Mouse (Mus musculus) urinary bladder, postnatal 4 days (tissue): ENCODE results near the gene Gcnt1.

Experiments used
- DNase-seq, 2 experiments: peaks; one replicate each; pipeline ENCODE4 v3.0.0; 2021 to 2022; ENCODE audit warnings: low spot score in 2 of 2

The Gcnt1 gene

DNA sequence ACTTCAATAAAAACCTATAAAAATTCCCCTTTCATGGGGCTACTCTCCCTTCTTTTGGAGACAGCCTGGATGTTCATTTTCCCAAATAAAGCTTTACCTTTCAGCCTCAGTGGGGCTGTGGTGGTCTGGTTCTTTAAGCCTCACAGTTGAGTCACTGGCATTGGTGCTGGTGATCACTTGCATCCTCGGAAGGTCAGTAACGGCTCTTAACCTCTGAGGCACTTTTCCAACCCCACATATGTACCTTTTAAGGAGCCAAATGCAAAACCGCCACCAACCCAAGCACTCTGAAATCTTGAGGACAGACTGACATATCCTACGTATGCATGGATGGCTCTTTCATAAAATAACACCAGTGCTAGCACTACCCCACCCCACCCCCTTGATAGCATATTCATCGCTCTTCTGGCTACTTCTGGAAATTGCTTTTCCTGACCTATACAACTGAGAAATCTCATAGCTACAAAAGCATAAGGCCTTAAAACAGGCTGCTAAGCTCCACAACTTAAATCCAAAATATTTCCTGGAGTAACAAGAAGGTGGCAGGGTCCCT, 48.9 kb downstream of the Gcnt1 start:
- no peak for DNase-seq

DNA sequence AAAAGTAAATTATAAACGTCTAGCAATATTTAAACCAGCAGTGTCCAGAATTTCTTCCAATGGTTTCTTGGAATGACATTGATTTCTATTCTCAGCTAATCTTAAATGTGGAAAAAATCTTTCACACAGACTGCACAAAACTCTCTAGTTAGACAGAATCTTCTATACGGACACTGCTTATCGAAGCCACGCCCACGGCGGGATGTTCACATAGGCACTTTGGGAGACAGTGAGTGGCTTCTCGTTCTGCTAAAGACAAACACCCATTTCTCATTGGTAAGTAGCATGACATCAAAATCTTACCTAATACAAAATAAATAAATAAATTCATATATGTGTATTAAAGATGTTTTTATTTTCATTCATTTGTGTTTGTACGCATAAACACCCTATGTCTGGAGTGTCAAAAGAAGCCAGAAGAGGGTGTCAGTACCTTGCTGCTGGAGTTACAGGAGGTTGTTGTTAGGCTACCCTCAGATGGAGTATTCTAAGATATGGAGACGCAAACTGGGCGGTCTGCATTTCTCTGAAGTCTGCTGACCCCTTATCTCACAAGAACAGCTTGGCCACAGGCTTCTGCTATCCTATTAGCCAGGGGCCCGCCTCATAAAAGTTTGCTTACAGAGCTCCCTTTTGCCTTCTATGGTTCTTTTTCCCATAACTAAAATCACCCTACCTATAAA, 49.5 kb downstream of the Gcnt1 start:
- DNase-seq, result no peak

DNA sequence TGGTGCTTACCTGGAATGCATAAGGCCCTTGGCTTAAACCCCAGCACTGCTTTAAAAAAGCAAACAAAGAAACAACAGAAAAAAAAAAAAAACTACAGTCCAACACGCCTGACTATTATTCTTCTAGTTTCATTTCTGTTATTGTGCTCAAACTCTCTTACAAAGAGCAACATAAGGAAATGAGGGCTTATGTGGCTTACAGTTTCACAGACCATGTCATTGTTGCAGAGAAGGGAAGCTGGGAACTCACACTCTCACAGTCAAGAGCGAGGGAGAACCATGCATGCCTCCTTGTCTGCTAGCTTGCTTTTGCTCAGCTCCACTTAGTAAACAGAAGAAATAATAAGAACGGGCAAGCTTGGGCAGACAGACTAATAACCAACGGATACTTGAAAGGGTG, 52.9 kb downstream of the Gcnt1 start:
- DNase-seq, result no peak

DNA sequence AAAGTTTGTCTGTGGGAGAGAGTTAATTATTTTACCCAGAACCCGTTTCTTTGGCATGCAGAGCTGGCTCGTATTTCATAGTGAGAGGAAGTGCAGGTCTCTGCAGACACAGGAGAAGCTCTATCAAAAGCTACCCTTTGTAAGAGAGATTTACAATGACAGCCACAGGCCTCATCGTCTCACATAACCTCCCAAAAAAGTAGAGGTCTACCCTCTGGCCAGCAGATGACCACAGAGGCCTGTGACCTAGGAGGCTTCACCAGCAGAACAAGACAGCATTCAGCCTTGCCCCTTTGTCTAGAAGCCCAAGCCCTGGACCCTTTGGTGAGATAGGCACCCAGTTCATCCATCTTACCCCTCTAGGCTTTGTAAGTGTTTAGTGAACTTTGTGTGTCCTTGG, 53.9 kb downstream of the Gcnt1 start:
- DNase-seq, result no peak

DNA sequence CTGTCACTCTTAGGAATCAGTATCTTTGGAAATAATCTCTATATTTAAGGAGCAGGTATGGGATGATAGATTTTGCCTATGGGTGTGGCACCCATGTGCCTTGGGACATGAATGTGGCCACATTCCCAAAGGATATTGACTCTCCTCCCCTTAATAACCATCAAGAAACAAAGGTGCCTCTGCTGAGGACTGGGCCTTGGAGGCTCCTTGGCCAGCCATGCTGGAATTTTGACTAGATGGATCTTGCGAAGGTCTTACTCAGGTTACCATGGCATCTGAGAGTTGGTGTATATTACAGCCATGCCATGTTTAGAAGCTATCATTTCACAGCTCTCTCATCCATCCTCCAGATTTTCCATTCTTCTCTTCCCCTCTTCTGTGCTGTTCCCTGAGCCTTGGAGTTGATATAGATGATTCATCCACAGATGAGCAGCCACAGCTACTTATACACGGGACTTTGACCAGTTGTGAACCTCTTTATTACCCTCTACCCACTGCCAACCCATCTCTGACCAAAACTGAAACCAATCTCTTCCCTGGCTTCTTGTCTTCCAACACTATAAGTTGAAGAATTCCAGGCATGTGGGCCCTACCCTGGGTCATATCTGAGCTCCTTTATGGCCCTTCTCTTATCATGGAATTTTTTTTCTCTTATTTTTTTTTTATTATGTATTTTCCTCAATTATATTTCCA, 56.2 kb downstream of the Gcnt1 start:
- DNase-seq, result no peak

DNA sequence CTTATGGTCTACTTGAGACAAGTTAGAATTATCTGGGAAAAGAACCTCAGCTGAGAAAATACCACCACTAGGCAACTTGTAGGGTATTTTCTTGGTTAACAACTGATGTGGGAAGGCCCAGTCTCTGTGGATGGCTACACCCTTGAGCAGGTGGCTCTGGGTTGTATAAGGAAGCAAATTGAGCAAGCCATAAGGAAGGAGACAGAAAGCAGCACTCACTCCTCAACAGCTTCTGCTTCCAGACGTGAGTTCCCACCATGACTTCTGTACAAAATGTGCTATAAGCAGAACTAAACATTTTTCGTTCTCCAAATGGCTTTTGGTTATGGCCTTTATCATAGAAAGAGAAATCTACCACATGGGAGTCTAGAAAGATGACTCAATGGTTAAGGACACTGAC, 58.2 kb downstream of the Gcnt1 start:
- no peak for DNase-seq

DNA sequence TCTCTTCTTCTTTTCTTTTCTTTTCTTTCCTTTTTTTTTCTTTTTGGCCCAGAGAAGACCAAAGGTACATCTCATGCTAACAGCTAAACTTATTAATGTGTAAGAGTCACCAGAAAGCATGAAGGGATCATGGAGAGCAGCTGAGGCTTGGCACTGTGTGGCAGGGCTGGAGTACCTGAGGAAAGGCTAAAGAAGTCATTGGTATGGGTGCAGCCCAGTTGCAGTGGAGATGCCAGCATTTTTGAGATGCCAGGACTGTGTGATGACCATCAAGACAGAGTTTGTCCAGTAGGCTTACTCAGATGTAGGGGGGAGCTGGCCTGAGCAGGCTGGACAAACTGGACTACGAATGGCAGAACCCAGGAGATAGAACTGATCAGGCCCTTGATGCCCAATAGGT, 58.9 kb downstream of the Gcnt1 start:
- no peak for DNase-seq

DNA sequence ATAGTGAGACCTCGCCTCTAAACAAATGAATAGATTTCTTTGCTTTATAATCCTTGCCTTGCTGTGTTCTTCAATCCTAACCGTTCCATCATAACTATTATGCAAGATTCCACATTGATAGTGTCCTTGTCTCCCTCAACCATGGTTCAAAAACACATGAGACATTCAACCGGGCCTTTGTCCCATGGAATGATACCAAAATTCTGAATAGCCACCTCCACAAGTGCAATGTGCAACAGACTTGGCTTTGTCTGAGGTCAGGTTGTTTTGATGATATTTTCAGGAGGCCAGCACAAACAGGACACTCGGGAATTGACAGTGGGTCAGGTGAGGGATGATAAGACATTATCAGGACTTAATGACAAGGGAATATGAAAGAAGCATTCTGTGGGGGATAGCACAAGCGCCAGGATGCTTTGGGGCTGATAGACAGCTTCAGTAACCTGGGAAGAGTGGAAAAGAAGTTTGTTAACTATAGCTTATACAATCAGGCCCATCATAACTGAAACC, 59.9 kb downstream of the Gcnt1 start:
- no peak for DNase-seq

DNA sequence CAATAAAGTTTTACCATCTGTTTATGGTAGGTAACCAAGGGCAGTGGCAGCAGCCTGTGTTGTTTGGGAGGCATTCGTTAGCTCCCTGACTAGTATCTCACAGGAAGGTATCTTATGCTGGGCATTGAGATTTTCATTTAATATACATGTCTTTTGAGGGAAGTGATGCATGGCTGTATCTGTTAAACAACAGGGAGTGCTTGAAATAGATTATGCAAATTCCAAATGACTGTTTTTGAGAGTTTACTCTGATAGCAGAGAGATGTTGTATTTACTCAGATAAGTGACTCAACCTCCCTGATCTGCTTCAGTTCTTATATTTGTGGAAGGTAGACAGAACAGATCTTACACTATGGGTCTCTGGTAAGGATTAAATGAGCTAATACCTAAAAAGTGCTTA, 61.1 kb downstream of the Gcnt1 start:
- DNase-seq, result no peak

DNA sequence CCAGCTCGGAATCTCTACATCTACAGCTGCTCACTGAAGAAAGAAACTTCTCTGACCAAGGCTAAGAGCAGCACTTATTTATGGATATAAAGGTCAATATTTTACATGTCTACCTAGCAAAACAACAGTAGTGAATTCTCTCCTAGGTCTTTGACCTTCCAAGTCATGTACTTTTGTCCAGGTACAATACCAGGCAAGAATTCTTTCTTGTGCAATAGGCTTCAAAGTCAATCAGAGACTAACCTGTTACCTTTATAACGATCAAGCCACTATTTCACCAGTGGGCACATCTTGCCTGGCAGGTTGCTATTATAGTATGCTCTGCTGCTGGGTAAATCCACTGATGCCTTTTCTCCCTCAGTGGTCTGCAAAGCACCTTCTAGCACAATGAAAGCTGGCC, 61.6 kb downstream of the Gcnt1 start:
- DNase-seq, result no peak

DNA sequence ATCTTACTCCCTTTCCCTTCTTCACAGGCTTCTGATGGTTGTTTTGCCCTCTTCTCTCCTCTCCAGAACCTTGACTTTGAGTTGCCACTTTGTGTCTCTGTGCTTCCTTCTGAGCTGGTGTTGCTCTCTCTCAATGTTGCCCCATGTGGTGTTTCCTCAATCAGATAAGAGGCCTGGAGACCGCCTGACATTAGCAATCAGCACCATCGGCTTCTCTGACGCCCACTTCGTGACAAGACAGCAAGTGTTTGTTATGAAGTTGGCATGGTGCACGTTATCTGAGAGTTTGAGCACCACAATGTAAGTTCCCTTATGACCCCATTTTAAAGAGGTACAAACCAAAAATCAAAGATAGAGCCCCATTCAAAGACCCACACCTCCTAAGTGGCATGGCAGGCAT, 76.6 kb downstream of the Gcnt1 start:
- no peak for DNase-seq

DNA sequence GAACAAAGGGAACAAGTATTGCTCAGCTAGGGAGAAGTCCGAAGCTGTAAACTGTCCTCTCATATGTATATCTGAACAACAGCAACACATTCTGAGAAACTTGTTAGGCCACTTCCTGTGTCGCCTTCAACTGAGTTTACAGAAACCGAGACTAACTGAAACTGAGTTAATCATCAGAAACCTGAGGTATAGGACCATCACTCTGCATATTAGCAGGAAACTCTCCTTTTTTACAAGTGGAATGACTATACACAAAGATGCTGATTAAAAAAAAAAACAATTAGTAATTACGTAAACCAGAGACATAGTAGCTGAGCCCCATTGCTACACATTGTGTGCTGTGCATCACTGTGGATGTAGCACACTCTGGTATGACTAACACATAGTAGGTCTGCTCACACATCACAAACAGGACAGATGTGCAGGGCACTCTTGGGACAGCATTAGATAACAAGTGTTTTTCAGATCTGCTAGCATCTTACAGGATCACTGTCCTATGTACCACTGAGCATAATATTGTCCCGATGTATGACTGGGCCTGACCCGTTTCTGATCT, 77.4 kb downstream of the Gcnt1 start:
- DNase-seq, result no peak

DNA sequence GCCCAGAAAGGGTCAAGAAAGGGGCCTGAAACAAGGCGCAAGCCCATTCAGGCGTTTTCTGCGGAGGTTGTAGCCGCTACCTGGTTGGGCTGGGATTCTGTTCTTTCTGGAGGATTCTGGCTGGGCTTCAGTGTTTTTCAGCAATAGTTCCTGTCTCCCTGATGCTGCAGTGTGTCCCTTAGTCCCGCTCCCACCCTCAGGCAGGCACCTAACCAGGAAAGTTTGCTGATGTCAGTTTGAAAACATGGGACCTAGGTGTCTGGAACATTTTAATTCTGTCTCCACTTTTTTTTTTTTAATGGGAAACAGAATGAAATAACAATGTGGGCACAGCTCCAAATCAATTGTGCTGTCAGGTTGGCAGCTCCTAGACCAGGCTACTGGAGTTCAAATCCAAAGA, 78.5 kb downstream of the Gcnt1 start:
- DNase-seq, result no peak

DNA sequence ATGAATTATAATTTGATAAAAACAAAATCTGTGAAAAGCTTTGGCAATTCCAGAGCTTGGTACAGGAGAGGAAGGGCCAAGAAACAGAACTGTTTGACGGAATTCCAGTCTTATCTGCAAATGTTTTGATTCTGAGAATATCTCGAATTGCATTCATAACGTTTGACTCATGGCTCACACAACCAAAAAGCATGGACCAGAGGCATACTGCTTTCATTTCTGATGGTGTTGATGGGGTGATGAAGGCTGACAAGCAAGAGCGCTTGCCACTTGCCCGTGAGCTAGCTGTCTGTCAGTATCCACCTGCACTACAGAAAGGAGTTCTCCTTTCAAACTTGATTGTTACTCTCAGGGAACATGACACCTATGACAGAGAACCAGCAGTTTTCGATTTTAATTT, 83.1 kb downstream of the Gcnt1 start:
- no peak for DNase-seq

DNA sequence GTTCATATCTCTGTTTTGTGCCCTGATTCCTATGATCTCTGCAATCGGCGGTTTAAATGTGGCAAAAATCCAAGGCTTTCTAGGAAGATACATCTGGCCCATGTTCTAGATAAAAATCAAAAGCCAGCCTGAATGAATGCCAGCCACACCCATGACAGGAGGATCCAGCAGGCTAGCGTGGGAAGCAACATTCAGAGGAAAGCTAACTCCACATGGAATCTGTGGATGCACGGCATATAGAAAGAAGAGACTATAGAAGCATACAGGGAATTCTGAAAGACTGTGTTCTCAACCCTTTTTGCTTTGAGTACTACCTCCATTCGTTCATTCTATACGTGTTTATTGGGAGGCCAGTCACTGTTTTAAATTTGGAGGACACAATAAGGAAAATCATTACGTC, 86.6 kb downstream of the Gcnt1 start:
- DNase-seq, result no peak

DNA sequence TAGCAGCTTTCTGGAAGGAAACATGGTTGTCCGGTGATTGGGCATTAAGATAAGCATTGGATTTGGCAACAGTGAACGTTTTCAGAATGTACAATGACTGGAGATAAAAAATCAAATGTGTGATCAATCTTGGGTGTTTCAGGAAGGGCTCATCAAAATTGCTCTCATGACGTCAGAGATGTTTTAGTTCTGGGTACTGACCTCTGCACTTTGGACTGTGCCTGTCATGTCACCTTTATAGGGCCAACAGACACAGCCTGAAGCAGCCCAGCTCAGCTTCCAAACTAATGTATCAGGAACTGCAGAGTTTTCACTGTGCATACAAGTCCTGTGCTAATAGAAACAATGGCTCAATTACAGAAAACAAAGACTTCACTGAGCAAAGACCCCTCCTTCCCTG, 89.3 kb downstream of the Gcnt1 start:
- DNase-seq, result no peak

DNA sequence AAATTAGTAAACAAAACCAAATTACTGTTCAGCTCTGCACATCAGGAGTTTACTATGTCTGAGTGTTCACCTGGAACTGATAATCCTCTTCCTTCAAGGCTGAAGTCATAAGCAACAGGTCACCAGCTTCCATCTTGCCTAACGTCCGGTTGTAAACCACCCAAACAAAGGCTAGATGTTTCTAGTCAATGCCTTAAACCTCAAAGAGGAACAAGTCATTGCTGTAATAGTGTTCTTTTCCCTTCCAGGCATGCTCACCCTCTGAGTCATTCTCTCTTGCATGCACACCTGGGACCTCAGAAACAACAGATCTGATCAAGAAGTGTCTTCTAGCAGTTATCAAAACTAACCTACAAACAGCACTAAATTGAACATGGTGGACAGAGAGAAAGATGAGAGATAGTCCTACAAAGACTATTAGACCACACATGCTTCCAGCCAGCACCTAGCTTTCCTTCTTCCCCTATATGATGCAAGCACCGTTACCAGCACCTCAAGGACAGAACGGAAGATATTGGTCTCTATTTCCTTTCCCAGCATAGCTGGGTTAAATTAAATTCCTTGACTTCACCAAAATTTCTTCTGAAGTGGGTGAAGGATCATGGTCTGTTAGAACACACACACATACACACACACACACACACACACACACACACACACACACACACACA, 94.1 kb downstream of the Gcnt1 start:
- DNase-seq, result no peak
